Mouse (Mus musculus) embryonic facial prominence, embryonic 11.5 days (tissue): ENCODE data around the gene Ank2. TPM values are rescaled to one million over a fixed set of nuclear protein-coding genes. Genes with fewer than 3 reads are reported as not detected.
"Not testable (repeated sequence)": the region's sequence is repeated elsewhere in the genome, so short reads cannot be mapped to it uniquely, and the experiment has no call there.

Source experiments
- ATAC-seq: fragments of 200-750 bp; cut with Nextera tagmentation; replicated peaks from 2 replicates; pipeline ENCODE4 v1.8.0; 2017; ENCODE audit warnings: low read depth; ENCODE audit not compliant: insufficient number of reproducible peaks, low FRiP score, low TSS enrichment
- DNase-seq: peaks from one replicate; pipeline ENCODE4 v3.0.0-alpha.2; 2015; ENCODE audit warnings: low spot score
- H3K27ac ChIP-seq: fragments of 300-500 bp; sonication (generic); replicated peaks from 2 replicates; pipeline ENCODE4 v1.5.1; 2014; ENCODE audit warnings: mild to moderate bottlenecking, low read depth, low read length, control low read depth
- H3K27me3 ChIP-seq: fragments of 300-500 bp; sonication (generic); 2 replicates; pipeline ENCODE4 v1.6.1; 2014; ENCODE audit warnings: mild to moderate bottlenecking, low read length, moderate library complexity, mixed read lengths; ENCODE audit not compliant: control insufficient read depth, insufficient read depth
- H3K36me3 ChIP-seq: fragments of 300-500 bp; sonication (generic); replicated peaks from 2 replicates; pipeline ENCODE4 v1.6.1; 2014; ENCODE audit warnings: low read depth, mild to moderate bottlenecking, low read length, moderate library complexity, mixed read lengths; ENCODE audit not compliant: control insufficient read depth, insufficient read depth
- H3K4me1 ChIP-seq: fragments of 300-500 bp; sonication (generic); 2 replicates; pipeline ENCODE4 v1.6.1; 2014; ENCODE audit warnings: low read length, mixed read lengths; ENCODE audit not compliant: control insufficient read depth, insufficient read depth
- H3K4me2 ChIP-seq: fragments of 300-500 bp; sonication (generic); 2 replicates; pipeline ENCODE4 v1.6.1; 2014; ENCODE audit warnings: low read depth, mild to moderate bottlenecking, control low read depth, low read length, moderate library complexity
- H3K4me3 ChIP-seq: fragments of 300-500 bp; sonication (generic); 2 replicates; pipeline ENCODE4 v1.5.1; 2014; ENCODE audit warnings: low read depth, low read length, control low read depth
- H3K9ac ChIP-seq: fragments of 300-500 bp; sonication (generic); replicated peaks from 2 replicates; pipeline ENCODE4 v1.6.1; 2014; ENCODE audit warnings: mild to moderate bottlenecking, control low read depth, low read length
- H3K9me3 ChIP-seq: fragments of 300-500 bp; sonication (generic); replicated peaks from 2 replicates; pipeline ENCODE4 v1.6.1; 2016; ENCODE audit warnings: mild to moderate bottlenecking, low read length, inconsistent platforms, mixed read lengths; ENCODE audit not compliant: control insufficient read depth
- WGBS: fragments of 180-500 bp; shearing (Covaris S2); extraction: QIAGEN DNeasy Blood & Tissue Kit; methylation state at CpG from one replicate; pipeline ENCODE4 v1.1.7; 2014; 5-methylcytosine and 5-hydroxymethylcytosine counted together
- polyA plus RNA-seq: library from polyadenylated mRNA; unstranded; fragments of >200 nt; fragmentation: Nextera tagmentation; extraction: Ambion mirVana; gene quantifications from 2 replicates; pipeline ENCODE4 v1.2.1, GENCODE M21; 2014

The Ank2 gene
- polyA plus RNA-seq, 1 experiment from 2014 or later, result 26.1 TPM

DNA sequence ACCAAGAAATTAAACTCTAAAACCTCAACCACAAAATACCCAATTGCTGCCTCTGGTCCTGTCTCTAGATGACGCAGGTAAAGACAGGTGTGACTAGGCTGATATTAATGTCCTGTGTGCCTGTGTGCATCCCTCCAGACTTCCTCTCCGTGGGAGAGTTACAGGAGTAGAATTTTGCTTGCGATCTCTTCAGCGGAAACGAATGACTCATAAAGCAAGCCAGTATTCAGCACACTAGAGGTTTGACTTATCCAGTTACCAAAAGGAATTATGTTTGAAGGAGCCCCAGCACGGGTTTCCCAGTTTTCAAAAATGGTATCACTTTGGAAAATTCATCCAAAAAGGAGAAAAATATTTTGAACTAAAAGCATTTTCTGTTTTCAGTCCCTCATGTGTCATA is 164.3 kb downstream of the Ank2 start:
- Histone ChIP-seq H3K4me2 (no peak overlapping the region), H3K27me3 (no peaks in the 10 kb centered on the region), H3K4me3 (no peak overlapping the region), H3K36me3 (no peaks in the 10 kb centered on the region), H3K4me1 (no peaks in the 10 kb centered on the region), H3K9me3 (no peaks in the 10 kb centered on the region), H3K27ac (no peak overlapping the region), H3K9ac (no peak overlapping the region)
- no peak for DNase-seq
- 89% methylated on average over 6 of the region's 6 CpGs for WGBS
- no peak for ATAC-seq

DNA sequence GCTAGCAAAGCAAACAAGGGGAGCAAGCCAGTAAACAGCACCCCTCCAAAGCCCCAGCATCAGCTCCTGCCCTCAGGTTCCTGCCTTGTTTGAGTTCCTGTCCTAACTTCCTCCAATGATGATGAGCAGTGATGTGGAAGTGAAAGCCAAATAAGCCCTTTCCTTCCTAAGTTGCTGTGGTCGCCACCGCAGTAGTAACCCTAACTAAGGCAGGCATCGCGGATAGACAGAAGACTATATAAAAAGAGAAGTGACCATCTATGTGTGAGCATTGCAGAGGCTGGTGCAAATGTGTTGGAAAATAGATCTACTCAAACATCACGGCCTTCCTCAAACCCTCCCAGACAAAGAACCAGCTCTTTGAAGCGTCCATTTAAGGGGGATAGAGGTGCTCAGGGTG is 167.6 kb downstream of the Ank2 start:
- Histone ChIP-seq H3K4me3 (no peak overlapping the region), H3K27me3 (no peaks in the 10 kb centered on the region), H3K36me3 (no peaks in the 10 kb centered on the region), H3K9ac (no peak overlapping the region), H3K27ac (no peak overlapping the region), H3K4me2 (no peak overlapping the region), H3K4me1 (no peaks in the 10 kb centered on the region), H3K9me3 (no peaks in the 10 kb centered on the region)
- DNase-seq, result no peak
- ATAC-seq, result no peak
- 92% methylated on average over 6 of the region's 6 CpGs for WGBS

- WGBS, result 87% methylated on average over 8 of the region's 8 CpGs
- H3K36me3 ChIP-seq, result no peaks in the 10 kb centered on the region
- no peaks in the 10 kb centered on the region for H3K9me3 ChIP-seq
- H3K27ac ChIP-seq, result no peak overlapping the region
- H3K4me3 ChIP-seq, result no peak overlapping the region
- no peaks in the 10 kb centered on the region for H3K27me3 ChIP-seq
- H3K4me2 ChIP-seq, result no peak overlapping the region
- no peak overlapping the region for H3K9ac ChIP-seq
- DNase-seq (no peak), ATAC-seq (no peak)
- H3K4me1 ChIP-seq, result no peaks in the 10 kb centered on the region
Measured at GRCm38 (mm10) chr3:127326355-127326754, 172.8 kb downstream of the Ank2 start.

DNA sequence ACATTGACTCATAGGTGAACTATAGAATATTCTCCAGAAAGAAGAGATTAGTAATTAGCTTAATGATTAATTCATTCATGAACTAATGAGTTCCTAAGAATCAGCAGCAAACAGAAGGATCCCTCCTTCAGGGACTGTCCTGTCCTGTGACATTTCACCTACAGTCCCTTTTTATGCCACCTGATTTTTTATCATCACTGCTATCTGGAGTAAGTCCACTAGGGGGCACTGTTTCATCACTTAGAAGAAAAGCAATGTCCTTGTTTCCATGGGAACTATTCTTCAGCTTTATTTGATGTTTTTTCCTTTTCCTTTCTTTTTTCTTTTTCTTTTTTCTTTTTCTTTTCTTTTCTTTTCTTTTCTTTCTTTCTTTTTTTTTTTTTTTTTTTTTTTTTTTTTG is 176.3 kb downstream of the Ank2 start:
- ATAC-seq (no peak), DNase-seq (peak; percentile 88)

GRCm38 (mm10) chr3:127321645-127322044 is 177.5 kb downstream of the Ank2 start:
- Histone ChIP-seq H3K27ac (no peak overlapping the region), H3K9me3 (no peaks in the 10 kb centered on the region), H3K4me3 (no peak overlapping the region), H3K4me1 (no peaks in the 10 kb centered on the region), H3K9ac (no peak overlapping the region), H3K36me3 (no peaks in the 10 kb centered on the region), H3K4me2 (no peak overlapping the region), H3K27me3 (no peaks in the 10 kb centered on the region)
- 68% methylated on average over 5 of the region's 5 CpGs for WGBS
- ATAC-seq (no peak), DNase-seq (no peak)

More for the DNA sequence above, 176.3 kb downstream of the Ank2 start:
- H3K4me2 ChIP-seq, result no peak overlapping the region
- no peaks in the 10 kb centered on the region for H3K27me3 ChIP-seq
- H3K27ac ChIP-seq, result no peak overlapping the region
- no peaks in the 10 kb centered on the region for H3K36me3 ChIP-seq
- no peak overlapping the region for H3K4me3 ChIP-seq
- H3K9me3 ChIP-seq, result no peaks in the 10 kb centered on the region
- H3K9ac ChIP-seq, result no peak overlapping the region
- no peaks in the 10 kb centered on the region for H3K4me1 ChIP-seq

DNA sequence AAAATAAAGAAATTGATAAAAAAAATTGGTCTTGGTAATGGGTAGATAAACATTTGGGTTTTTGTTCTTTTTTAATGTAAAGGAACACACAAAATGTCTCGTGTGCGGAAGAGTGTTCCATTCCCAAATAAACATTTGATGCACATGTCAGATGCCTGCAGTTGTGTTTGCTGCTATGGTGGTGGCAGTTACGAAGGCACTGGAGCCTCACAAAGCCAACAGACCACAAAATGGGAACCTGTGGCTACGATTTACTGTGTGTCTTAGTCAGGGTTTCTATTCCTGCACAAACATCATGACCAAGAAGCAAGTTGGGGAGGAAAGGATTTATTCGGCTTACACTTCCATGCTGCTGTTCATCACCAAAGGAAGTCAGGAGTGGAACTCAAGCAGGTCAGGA is 178.1 kb downstream of the Ank2 start:
- 86% methylated on average over 5 of the region's 5 CpGs for WGBS

DNA sequence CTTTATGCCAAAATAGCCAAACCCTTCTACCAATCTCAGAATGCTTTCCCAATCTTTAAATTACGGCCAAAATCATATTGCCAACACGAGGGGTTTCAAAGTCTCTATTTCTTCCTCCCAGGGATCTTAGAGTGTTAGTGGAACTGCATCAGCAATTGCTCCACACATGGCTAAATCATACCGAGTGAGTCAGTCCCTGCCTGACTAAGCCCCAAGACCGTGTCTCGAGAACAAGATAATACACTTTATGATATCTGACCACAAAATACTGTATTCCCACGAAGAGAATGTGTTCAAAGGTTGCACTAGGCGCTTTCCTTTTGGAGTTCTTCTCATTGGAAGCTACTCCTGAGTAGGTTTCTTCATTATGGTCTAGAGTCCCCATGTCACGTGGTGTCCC is 178.8 kb downstream of the Ank2 start:
- ATAC-seq (no peak), DNase-seq (no peak)
- Histone ChIP-seq H3K4me2 (no peak overlapping the region), H3K9me3 (no peaks in the 10 kb centered on the region), H3K9ac (no peak overlapping the region), H3K4me3 (no peak overlapping the region), H3K4me1 (no peaks in the 10 kb centered on the region), H3K36me3 (no peaks in the 10 kb centered on the region), H3K27ac (no peak overlapping the region), H3K27me3 (no peaks in the 10 kb centered on the region)
- WGBS, result 89% methylated on average over 8 of the region's 8 CpGs

More for the DNA sequence above, 178.1 kb downstream of the Ank2 start:
- ATAC-seq, H3K4me3 ChIP-seq, H3K27me3 ChIP-seq, H3K4me1 ChIP-seq, H3K4me2 ChIP-seq, H3K9me3 ChIP-seq, H3K9ac ChIP-seq, DNase-seq, H3K36me3 ChIP-seq, H3K27ac ChIP-seq: not testable (repeated sequence)

GRCm38 (mm10) chr3:127317641-127318040 is 181.5 kb downstream of the Ank2 start:
- WGBS, result 61% methylated on average over 6 of the region's 6 CpGs
- ATAC-seq (no peak), DNase-seq (peak; percentile 21)
- no peaks in the 10 kb centered on the region for H3K27me3 ChIP-seq
- H3K9ac ChIP-seq, result no peak overlapping the region
- H3K4me3 ChIP-seq, result no peak overlapping the region
- H3K4me2 ChIP-seq, result no peak overlapping the region
- no peaks in the 10 kb centered on the region for H3K9me3 ChIP-seq
- H3K4me1 ChIP-seq, result no peaks in the 10 kb centered on the region
- H3K36me3 ChIP-seq, result no peaks in the 10 kb centered on the region
- no peak overlapping the region for H3K27ac ChIP-seq
